Comparison of ENCODE assay signal across 15 mouse cellular contexts in the genomic region with DNA sequence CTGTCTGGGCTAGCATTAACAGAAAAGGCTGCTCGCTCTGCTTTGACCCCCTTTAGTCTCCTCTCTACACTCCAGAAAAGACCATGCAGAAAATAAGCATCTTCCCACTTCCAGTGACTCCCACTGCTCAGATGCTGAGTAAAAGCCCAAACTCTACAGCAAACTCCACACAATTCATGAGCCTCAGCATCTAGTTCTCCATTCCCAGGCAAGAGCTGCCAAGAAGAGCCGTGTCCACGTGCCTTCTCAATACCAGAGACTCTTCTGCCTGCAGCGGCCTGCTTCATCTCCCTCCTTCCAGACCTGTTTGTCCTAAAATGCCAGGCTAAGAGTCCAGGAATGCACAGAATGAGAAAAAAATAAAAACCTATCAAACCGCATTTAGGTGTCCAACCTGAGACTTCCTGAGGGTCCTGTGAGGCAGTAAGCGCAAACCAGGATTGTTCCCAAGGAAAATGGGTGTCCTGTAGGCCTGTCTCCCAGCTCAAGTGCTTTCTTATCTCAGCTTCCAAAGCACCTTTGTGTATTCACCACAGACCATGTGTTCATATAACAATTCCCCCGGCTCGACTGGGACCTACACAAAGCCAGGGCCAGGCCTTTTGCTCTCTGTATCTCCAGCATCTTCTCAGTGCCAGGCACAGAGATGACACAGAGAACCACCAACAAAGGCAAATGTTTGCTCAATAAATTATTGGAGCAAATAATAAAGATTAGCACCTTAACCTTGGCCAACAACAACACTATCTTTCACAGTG. TPM values are rescaled to one million over a fixed set of nuclear protein-coding genes. Genes with fewer than 3 reads are reported as not detected.
DNase-seq lines count a peak whose midpoint lies in the region; ATAC-seq and TF ChIP-seq lines count a peak whose summit lies in the region.
"Had no signal": no experiment of that assay in that cellular context is flagged by ENCODE, and none has a peak within 500 bp of the region (broad histone marks: within the 10 kb centered on the region; RNA-seq: fewer than 3 reads in every experiment).

No protein-coding gene starts in this region.

- no peaks in the 10 kb centered on the region for H3K36me3 ChIP-seq in forebrain, embryonic 10.5 days (replicated peaks)
- no peaks in the 10 kb centered on the region for H3K36me3 ChIP-seq in forebrain, embryonic 13.5 days (ENCODE audit: poor library complexity, severe bottlenecking)
- H3K36me3 ChIP-seq in stomach, embryonic 14.5 days (ENCODE audit: control insufficient read depth, insufficient read depth, low read length) = no peaks in the 10 kb centered on the region
- H3K36me3 ChIP-seq: embryonic facial prominence, embryonic 10.5 days; liver, embryonic 12.5 days had no signal

- H3K27me3 ChIP-seq in forebrain, embryonic 10.5 days (ENCODE audit: poor library complexity, severe bottlenecking) = no peaks in the 10 kb centered on the region
- no peaks in the 10 kb centered on the region for H3K27me3 ChIP-seq in forebrain, embryonic 13.5 days
- no peaks in the 10 kb centered on the region for H3K27me3 ChIP-seq in stomach, embryonic 14.5 days (ENCODE audit: control insufficient read depth, insufficient read depth, low read length)

- H3K4me2 ChIP-seq in forebrain, embryonic 13.5 days = no peak overlapping the region
- H3K4me2 ChIP-seq in stomach, embryonic 14.5 days (replicated peaks; ENCODE audit: low read depth, low read length) = no peak overlapping the region
- H3K4me2 ChIP-seq: liver, embryonic 12.5 days had no signal

- peaks cover 61% of the 10 kb centered on the region for H3K4me1 ChIP-seq in forebrain, embryonic 10.5 days
- peaks cover 54% of the 10 kb centered on the region for H3K4me1 ChIP-seq in forebrain, embryonic 13.5 days
- peaks cover 13% of the 10 kb centered on the region for H3K4me1 ChIP-seq in stomach, embryonic 14.5 days (ENCODE audit: control insufficient read depth, insufficient read depth, low read length)

- WGBS in forebrain, embryonic 10.5 days = 87% methylated on average over 8 of the region's 8 CpGs
- 75% methylated on average over 8 of the region's 8 CpGs for WGBS in forebrain, embryonic 13.5 days
- 63% methylated on average over 8 of the region's 8 CpGs for WGBS in stomach, embryonic 14.5 days

- peak overlapping the region; percentile 15; the same call in 1 of the 2 replicates for H3K27ac ChIP-seq in forebrain, embryonic 10.5 days
- H3K27ac ChIP-seq in forebrain, embryonic 13.5 days = no peak overlapping the region
- H3K27ac ChIP-seq in layer of hippocampus, adult 2 months = peak overlapping the region; percentile 11; the same call in 1 of the 2 replicates
- H3K27ac ChIP-seq in stomach, embryonic 14.5 days (ENCODE audit: low read length) = no peak overlapping the region
- H3K27ac ChIP-seq: embryonic facial prominence, embryonic 10.5 days; liver, embryonic 12.5 days had no signal

- no peak for TF ChIP-seq CTCF in layer of hippocampus, adult 2 months (conservative IDR thresholded peaks at IDR 0.05)

- no peak overlapping the region for H3K9ac ChIP-seq in forebrain, embryonic 13.5 days
- no peak overlapping the region for H3K9ac ChIP-seq in stomach, embryonic 14.5 days (replicated peaks; ENCODE audit: low read depth, low read length)
- H3K9ac ChIP-seq: liver, embryonic 12.5 days had no signal

- no peak overlapping the region for H3K4me3 ChIP-seq in forebrain, embryonic 10.5 days
- no peak overlapping the region for H3K4me3 ChIP-seq in forebrain, embryonic 13.5 days
- H3K4me3 ChIP-seq in layer of hippocampus, adult 2 months = no peak overlapping the region
- H3K4me3 ChIP-seq in stomach, embryonic 14.5 days (ENCODE audit: low read depth, low read length) = no peak overlapping the region
- H3K4me3 ChIP-seq: embryonic facial prominence, embryonic 10.5 days; liver, embryonic 12.5 days had no signal

- DNase-seq in forebrain, embryonic 10.5 days (ENCODE audit: extremely low spot score, low spot score) = no peak
- no peak for DNase-seq in layer of hippocampus, adult 2 months (ENCODE audit: low spot score in 2 of 2)
- DNase-seq in layer of hippocampus, adult 18-20 months (ENCODE audit: low spot score in 2 of 2) = no peak
- peak; percentile 50 to 52 for DNase-seq in left cerebral cortex, postnatal 36 days (ENCODE audit: low spot score in 2 of 2)
- DNase-seq in thymus, adult 18-20 months = no peak
- DNase-seq in thymus, postnatal 14 days = no peak
- DNase-seq: adrenal gland, adult 8-10 months; cerebellum, postnatal 14 days; kidney, adult 8-10 months; lung, postnatal 10 days; thymus, postnatal 25 days had no signal

- intact Hi-C loops in left cerebral cortex, postnatal 36 days (cut with DNase I) = no loop called here

- no peak for ATAC-seq in forebrain, embryonic 13.5 days
- ATAC-seq in stomach, embryonic 14.5 days (ENCODE audit: insufficient number of reproducible peaks, insufficient read depth, low FRiP score, low read depth) = peak; percentile 63; the same call in 1 of the 2 replicates
- ATAC-seq: liver, embryonic 12.5 days had no signal

- H3K9me3 ChIP-seq in forebrain, embryonic 10.5 days = no peaks in the 10 kb centered on the region
- no peaks in the 10 kb centered on the region for H3K9me3 ChIP-seq in forebrain, embryonic 13.5 days (replicated peaks)
- no peaks in the 10 kb centered on the region for H3K9me3 ChIP-seq in stomach, embryonic 14.5 days (ENCODE audit: control insufficient read depth, low read depth, low read length)
- H3K9me3 ChIP-seq: embryonic facial prominence, embryonic 10.5 days; liver, embryonic 12.5 days had no signal

RNA-seq across cellular contexts. Expression of a gene that starts 7.8 kb away (rescaled TPM):
- 14.2 and 15.4 TPM in 2 replicates for polyA plus RNA-seq in forebrain, embryonic 10.5 days (2016; fragmentation: Nextera tagmentation; extraction: Ambion mirVana)
- polyA plus RNA-seq in forebrain, embryonic 13.5 days (2015; fragmentation: Nextera tagmentation; extraction: Ambion mirVana) = 29.1 and 31.5 TPM in 2 replicates
- 10 to 100 TPM; 74.2 to 76.0 TPM for total RNA-seq in layer of hippocampus, adult 2 months (2021)
- 10 to 100 TPM; 60.3 to 70.8 TPM for total RNA-seq in layer of hippocampus, adult 18-20 months (2021)
- 10 to 100 TPM; 70.8 to 75.8 TPM for total RNA-seq in left cerebral cortex, postnatal 36 days (2021)
- polyA plus RNA-seq in stomach, embryonic 14.5 days (2014; fragmentation: Nextera tagmentation; extraction: Ambion mirVana) = 28.6 and 34.6 TPM in 2 replicates

Comparison
In these comparisons a context has a peak if more than half of its experiments do, and no peak if none do; other contexts are left out.
1. H3K27ac ChIP-seq: peak in forebrain, embryonic 10.5 days (single experiment) and layer of hippocampus, adult 2 months (single experiment); none in forebrain, embryonic 13.5 days (single experiment) and stomach, embryonic 14.5 days (single experiment).
2. DNase-seq: peak in left cerebral cortex, postnatal 36 days (2 of 2); none in forebrain, embryonic 10.5 days (single experiment), layer of hippocampus, adult 2 months (0 of 2), layer of hippocampus, adult 18-20 months (0 of 2), thymus, adult 18-20 months (0 of 2) and thymus, postnatal 14 days (single experiment).